Mouse (Mus musculus) ES-Bruce4 (cell line): ENCODE measurements around the gene Msi2. TPM values are rescaled to one million over a fixed set of nuclear protein-coding genes. Genes with fewer than 3 reads are reported as not detected.

Experiments used
- H3K27ac ChIP-seq: 2 replicates; pipeline ENCODE4 v1.5.1; 2012; ENCODE audit warnings: low read length, inconsistent platforms; ENCODE audit not compliant: insufficient read depth
- H3K27me3 ChIP-seq: 2 replicates; pipeline ENCODE4 v1.6.1; 2012; ENCODE audit warnings: mild to moderate bottlenecking, low read length, inconsistent platforms; ENCODE audit not compliant: control insufficient read depth, poor library complexity, insufficient read depth, severe bottlenecking
- H3K36me3 ChIP-seq: 2 replicates; pipeline ENCODE4 v1.6.1; 2012; ENCODE audit warnings: inconsistent platforms, mild to moderate bottlenecking, low read length, moderate library complexity; ENCODE audit not compliant: control insufficient read depth, poor library complexity, insufficient read depth, severe bottlenecking
- H3K4me1 ChIP-seq: one replicate; pipeline ENCODE4 v1.8.1; 2011; ENCODE audit warnings: low read length; ENCODE audit not compliant: control insufficient read depth, insufficient read depth
- H3K4me3 ChIP-seq: 2 replicates; pipeline ENCODE4 v1.5.1; 2011; ENCODE audit warnings: low read depth, mild to moderate bottlenecking, low read length
- H3K9ac ChIP-seq: 2 replicates; pipeline ENCODE4 v1.6.1; 2012; ENCODE audit warnings: low read depth, mild to moderate bottlenecking, inconsistent platforms; ENCODE audit not compliant: poor library complexity, severe bottlenecking
- H3K9me3 ChIP-seq: replicated peaks from 2 replicates; pipeline ENCODE4 v1.6.1; 2012; ENCODE audit warnings: mild to moderate bottlenecking, low read length, inconsistent platforms; ENCODE audit not compliant: control insufficient read depth, poor library complexity, insufficient read depth, severe bottlenecking
- CTCF ChIP-seq: IDR thresholded peaks from one replicate; pipeline ENCODE4 v1.8.1; 2011; ENCODE audit warnings: low read depth, low read length
- EP300 ChIP-seq: IDR thresholded peaks from 2 replicates; pipeline ENCODE4 v1.6.1; 2011; ENCODE audit warnings: low read depth, low read length; ENCODE audit not compliant: insufficient read depth
- POLR2A ChIP-seq: IDR thresholded peaks from one replicate; pipeline ENCODE4 v1.8.1; 2011; ENCODE audit warnings: low read length; ENCODE audit not compliant: insufficient read depth
- polyA plus RNA-seq: library from polyadenylated mRNA; stranded (reverse); fragments of >200 nt; gene quantifications from 2 replicates; pipeline ENCODE4 v1.2.4, GENCODE M21; 2011; ENCODE audit warnings: low read depth; ENCODE audit not compliant: missing spikeins, insufficient read depth, insufficient read length

The Msi2 gene
- polyA plus RNA-seq, 1 experiment: 110 TPM

DNA sequence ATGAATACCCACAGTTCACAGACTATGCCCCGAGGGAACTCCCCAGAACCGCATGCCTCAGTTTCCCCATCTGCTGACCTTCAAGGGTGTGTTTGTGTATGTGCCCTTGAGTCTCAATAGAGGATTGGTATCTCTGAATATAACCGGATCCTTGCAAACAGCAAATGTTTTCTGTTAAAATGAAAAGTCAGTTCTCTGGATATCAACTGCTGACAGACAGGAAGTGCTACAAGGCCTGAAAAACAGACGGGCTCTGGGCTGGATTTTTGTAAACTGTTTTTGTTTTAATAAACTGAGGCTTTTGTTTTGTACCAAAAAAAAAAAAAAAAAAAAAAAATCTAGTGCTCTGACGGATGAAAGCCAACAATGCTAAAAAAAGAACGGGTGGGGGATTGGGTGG lies 95.8 kb downstream of the Msi2 start:
- Histone ChIP-seq H3K4me3 (no peak overlapping the region), H3K4me1 (peaks cover 24% of the 10 kb centered on the region), H3K27ac (peak overlapping the region; percentile 89), H3K9ac (peak overlapping the region; percentile 30; the same call in 1 of the 2 replicates), H3K36me3 (no peaks in the 10 kb centered on the region), H3K9me3 (no peaks in the 10 kb centered on the region), H3K27me3 (no peaks in the 10 kb centered on the region)
- no peak for TF ChIP-seq EP300
- TF ChIP-seq POLR2A: no peak
- no peak for TF ChIP-seq CTCF

DNA sequence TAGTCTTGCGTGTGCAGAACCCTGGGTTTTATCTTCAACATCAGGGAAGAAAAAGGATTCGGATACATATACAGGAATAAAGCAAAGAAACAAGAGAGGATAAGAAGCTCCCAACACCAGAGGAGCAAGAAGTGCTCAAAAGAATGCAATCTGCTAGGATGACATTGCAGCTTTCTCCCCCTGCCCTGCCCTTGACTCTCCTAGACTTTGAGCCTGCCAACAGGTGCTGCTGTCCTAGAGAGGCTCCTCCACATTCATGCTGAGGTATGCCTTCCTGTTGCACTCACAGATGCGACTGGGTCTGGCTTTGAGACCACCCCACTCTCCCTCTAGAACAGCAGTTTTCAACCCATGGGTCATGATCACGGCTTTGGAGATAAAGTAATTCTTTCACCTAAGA lies 96.5 kb downstream of the Msi2 start:
- Histone ChIP-seq H3K27ac (peak overlapping the region; percentile 89), H3K36me3 (no peaks in the 10 kb centered on the region), H3K4me1 (peaks cover 20% of the 10 kb centered on the region), H3K4me3 (no peak overlapping the region), H3K27me3 (no peaks in the 10 kb centered on the region), H3K9me3 (no peaks in the 10 kb centered on the region), H3K9ac (peak overlapping the region; percentile 33)
- no peak for TF ChIP-seq POLR2A
- peak; percentile 95 for TF ChIP-seq EP300

DNA sequence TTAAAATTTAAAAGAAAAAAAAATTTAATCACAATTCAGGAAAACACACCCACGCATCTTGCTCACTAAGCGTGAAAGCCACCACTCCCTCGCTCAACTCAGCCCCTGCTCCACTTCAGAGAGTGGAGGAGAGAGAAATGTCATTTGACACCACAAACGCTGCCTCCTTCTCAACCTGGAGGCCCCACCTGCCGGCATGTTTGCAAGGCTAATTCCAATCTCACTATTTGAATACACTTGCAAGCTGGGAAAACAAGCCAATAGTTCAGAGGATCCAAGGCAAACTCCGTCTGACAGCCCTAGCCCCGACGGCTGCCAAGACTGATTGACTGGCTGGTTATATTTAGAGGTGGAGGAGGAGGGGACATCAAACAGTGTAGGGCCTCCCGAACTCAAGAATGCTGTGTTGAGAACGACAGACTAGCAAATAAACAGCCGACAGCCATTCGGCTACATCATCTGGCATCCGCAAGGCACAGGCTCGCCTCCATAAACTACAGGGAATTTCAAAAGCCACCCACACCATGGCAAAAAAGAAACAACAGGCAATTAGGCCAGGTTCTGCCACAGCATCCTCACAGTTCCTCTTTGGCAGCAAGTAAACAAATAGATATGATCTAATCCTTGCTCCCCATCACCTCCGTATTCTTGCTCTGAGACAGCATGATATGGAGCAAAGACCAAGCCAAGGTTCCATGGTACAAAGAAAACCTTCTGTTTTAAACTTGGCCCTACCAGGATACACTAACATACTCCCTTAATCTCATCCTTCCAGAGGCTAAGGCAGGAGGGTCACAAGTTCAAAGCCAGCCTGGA lies 97.9 kb downstream of the Msi2 start:
- no peaks in the 10 kb centered on the region for H3K36me3 ChIP-seq
- H3K4me1 ChIP-seq: peaks cover 15% of the 10 kb centered on the region
- peak overlapping the region; percentile 57 for H3K9ac ChIP-seq
- TF ChIP-seq EP300: peak; percentile 92
- TF ChIP-seq CTCF: no peak
- no peak for TF ChIP-seq POLR2A
- H3K9me3 ChIP-seq: no peaks in the 10 kb centered on the region
- peak overlapping the region; percentile 2 for H3K4me3 ChIP-seq
- H3K27me3 ChIP-seq: no peaks in the 10 kb centered on the region
- H3K27ac ChIP-seq: peak overlapping the region; percentile 98

DNA sequence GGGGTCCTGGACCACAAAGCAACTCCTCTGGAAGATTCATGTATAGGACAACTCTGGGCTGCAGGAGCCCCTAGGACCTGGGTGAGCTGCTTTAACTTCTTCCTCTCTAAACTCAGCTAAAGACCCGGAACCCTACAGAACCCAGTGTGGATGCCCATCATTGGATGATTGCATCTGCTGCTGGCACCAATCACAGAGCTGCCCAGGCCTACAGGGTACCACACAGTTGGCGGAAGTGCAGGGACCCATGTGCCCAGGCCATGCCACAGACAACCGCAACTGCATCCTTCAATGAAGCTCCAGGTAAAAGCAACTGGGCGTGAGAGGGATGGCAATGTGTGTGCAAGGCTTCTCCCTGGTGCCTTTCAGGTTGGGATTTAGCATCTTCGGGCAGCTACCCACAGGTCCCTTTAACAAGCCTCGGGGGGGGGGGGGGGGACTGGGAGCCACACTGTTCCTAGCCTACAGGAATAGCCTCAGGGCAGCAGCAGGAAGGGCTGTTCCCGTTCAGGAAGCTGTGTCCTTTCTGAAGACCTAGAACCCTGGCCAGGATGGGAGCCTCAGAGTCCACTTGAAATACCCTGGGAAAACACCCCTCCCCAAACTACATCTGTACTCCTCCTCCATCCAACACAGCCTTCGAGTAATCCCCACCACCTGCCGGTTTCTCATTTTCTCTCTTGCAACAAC lies 98.7 kb downstream of the Msi2 start:
- peak overlapping the region; percentile 98 for H3K27ac ChIP-seq

GRCm38 (mm10) chr11:88618732-88619309 lies 99.5 kb downstream of the Msi2 start:
- H3K9ac ChIP-seq: peak overlapping the region; percentile 57
- no peaks in the 10 kb centered on the region for H3K36me3 ChIP-seq
- peak overlapping the region; percentile 98 for H3K27ac ChIP-seq
- H3K9me3 ChIP-seq: no peaks in the 10 kb centered on the region
- H3K4me1 ChIP-seq: peaks cover 15% of the 10 kb centered on the region
- no peak overlapping the region for H3K4me3 ChIP-seq
- TF ChIP-seq POLR2A: no peak
- TF ChIP-seq EP300: no peak
- no peak for TF ChIP-seq CTCF
- no peaks in the 10 kb centered on the region for H3K27me3 ChIP-seq

More for the DNA sequence above, 98.7 kb downstream of the Msi2 start:
- no peaks in the 10 kb centered on the region for H3K27me3 ChIP-seq
- H3K9me3 ChIP-seq: no peaks in the 10 kb centered on the region
- peaks cover 15% of the 10 kb centered on the region for H3K4me1 ChIP-seq
- TF ChIP-seq EP300: no peak
- no peak for TF ChIP-seq POLR2A
- TF ChIP-seq CTCF: no peak
- H3K9ac ChIP-seq: peak overlapping the region; percentile 57
- H3K4me3 ChIP-seq: 0 out of 2 replicates have a peak overlapping the region, but pooled peaks have one; percentile 2
- no peaks in the 10 kb centered on the region for H3K36me3 ChIP-seq
